Mouse (Mus musculus) olfactory bulb, adult 2 months (tissue): Measurements from ENCODE around the gene Stk32c.

Experiments used
- CTCF ChIP-seq: fragments of 200-500 bp; IDR thresholded peaks from 2 replicates; pipeline ENCODE4 v1.5.1; 2012; ENCODE audit warnings: low read depth, mild to moderate bottlenecking, low read length, moderate library complexity; ENCODE audit not compliant: insufficient read depth
- POLR2A ChIP-seq: fragments of 200-500 bp; IDR thresholded peaks from 2 replicates; pipeline ENCODE4 v1.6.1; 2012; ENCODE audit warnings: mild to moderate bottlenecking, low read depth, low read length, moderate library complexity; ENCODE audit not compliant: insufficient read depth

GRCm38 (mm10) chr7:139191619-139192018 lies 21.5 kb downstream of the Stk32c start:
- TF ChIP-seq CTCF (no peak), POLR2A (no peak)
